24 mouse cellular contexts compared by ENCODE assay signal in the genomic region with DNA sequence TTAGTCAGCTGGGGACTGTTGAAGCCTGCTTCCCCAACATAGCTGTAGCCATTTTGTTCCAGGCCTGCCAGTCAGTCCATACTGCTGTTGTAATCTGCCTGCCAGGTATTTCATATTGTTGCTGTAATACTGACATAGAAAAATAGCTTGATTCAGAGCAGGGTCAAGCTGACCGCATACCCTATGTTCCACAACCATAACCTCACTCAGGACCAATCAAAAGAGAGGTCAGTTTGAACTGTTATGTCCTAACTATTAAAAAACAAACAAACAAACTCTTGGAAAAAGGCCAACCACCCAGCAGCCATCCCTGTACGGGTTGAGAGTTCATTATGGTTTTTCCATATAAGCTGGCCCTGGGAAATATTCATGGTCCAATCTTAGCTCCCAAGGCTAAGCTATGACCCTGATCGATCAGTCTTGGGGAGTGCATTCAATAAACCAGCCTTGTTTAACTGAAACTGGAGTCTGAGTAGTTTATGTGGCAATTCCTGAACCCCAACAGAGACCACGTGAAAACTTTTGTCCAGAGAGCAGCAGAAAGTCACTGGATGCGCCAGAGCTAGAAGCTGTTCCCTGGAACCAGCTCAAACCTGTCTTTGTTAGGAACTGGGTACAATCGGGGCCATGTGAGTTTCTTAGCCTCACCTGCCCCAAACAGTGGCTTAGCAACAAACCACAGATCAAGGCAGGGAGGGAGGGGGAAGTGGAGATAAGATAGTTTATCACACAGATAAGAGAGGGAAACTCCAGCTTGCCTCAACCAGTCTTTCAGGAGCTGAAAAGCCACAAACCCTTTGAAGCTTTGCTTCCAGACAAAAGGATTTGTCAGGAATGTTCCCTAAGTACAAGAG.
DNase-seq lines count a peak whose midpoint lies in the region; ATAC-seq and TF ChIP-seq lines count a peak whose summit lies in the region.
"Had no signal": no experiment of that assay in that cellular context is flagged by ENCODE, and none has a peak within 500 bp of the region (broad histone marks: within the 10 kb centered on the region; RNA-seq: fewer than 3 reads in every experiment).

No protein-coding gene starts in this region.

- 0 out of 2 replicates have a peak, but pooled peaks have one; percentile 24 for ATAC-seq in embryonic facial prominence, embryonic 15.5 days (ENCODE audit: insufficient number of reproducible peaks, low FRiP score, low TSS enrichment, low read depth)
- 0 out of 2 replicates have a peak, but pooled peaks have one; percentile 45 for ATAC-seq in megakaryocyte, adult 5-6 weeks (ENCODE audit: poor library complexity, severe bottlenecking)
- ATAC-seq: forebrain, postnatal 0 days had no signal

- no peaks in the 10 kb centered on the region for H3K9me3 ChIP-seq in embryonic facial prominence, embryonic 15.5 days (replicated peaks)
- H3K9me3 ChIP-seq: embryonic facial prominence, embryonic 12.5 days; G1E; neural tube, embryonic 13.5 days had no signal

- 76% methylated on average over 6 of the region's 6 CpGs for WGBS in spleen, adult 2 months
- 75% methylated on average over 6 of the region's 6 CpGs for WGBS in embryonic facial prominence, embryonic 15.5 days

- H3K9ac ChIP-seq in embryonic facial prominence, embryonic 15.5 days = no peak overlapping the region
- H3K9ac ChIP-seq: embryonic facial prominence, embryonic 12.5 days; forebrain, postnatal 0 days; heart, embryonic 12.5 days; hindbrain, embryonic 14.5 days; neural tube, embryonic 13.5 days had no signal

- H3K27me3 ChIP-seq in spleen, adult 2 months (ENCODE audit: control insufficient read depth, insufficient read depth, low read length) = no peaks in the 10 kb centered on the region
- H3K27me3 ChIP-seq in embryonic facial prominence, embryonic 15.5 days = no peaks in the 10 kb centered on the region
- H3K27me3 ChIP-seq: embryonic facial prominence, embryonic 12.5 days; heart, embryonic 12.5 days; neural tube, embryonic 13.5 days had no signal

- TF ChIP-seq POLR2A in spleen, adult 2 months (IDR thresholded peaks at IDR 0.05; ENCODE audit: low read depth, low read length) = no peak

- no peaks in the 10 kb centered on the region; the same call in 1 of the 2 replicates for H3K4me1 ChIP-seq in spleen, adult 2 months (ENCODE audit: control insufficient read depth, insufficient read depth, insufficient read length)
- H3K4me1 ChIP-seq in embryonic facial prominence, embryonic 15.5 days = no peaks in the 10 kb centered on the region
- H3K4me1 ChIP-seq: embryonic facial prominence, embryonic 12.5 days; forebrain, embryonic 10.5 days; heart, embryonic 12.5 days; neural tube, embryonic 13.5 days had no signal

- H3K36me3 ChIP-seq in spleen, adult 2 months (ENCODE audit: control insufficient read depth, insufficient read depth, low read length) = no peaks in the 10 kb centered on the region
- no peaks in the 10 kb centered on the region for H3K36me3 ChIP-seq in embryonic facial prominence, embryonic 15.5 days
- H3K36me3 ChIP-seq: embryonic facial prominence, embryonic 12.5 days; forebrain, embryonic 10.5 days; G1E; heart, embryonic 12.5 days; neural tube, embryonic 13.5 days had no signal

- peak overlapping the region; percentile 18; the same call in 1 of the 2 replicates for H3K27ac ChIP-seq in spleen, adult 2 months (ENCODE audit: insufficient read depth, low read length)
- H3K27ac ChIP-seq in embryonic facial prominence, embryonic 15.5 days (replicated peaks) = no peak overlapping the region
- H3K27ac ChIP-seq: embryonic facial prominence, embryonic 12.5 days; forebrain, embryonic 10.5 days; hindbrain, embryonic 14.5 days; layer of hippocampus, adult 2 months; neural tube, embryonic 13.5 days had no signal

- DNase-seq in spleen, adult 2 months (ENCODE audit: low read depth in 1 of 2, low spot score in 2 of 2) = no peak
- DNase-seq in spleen, adult 18-20 months = no peak
- no peak for DNase-seq in heart, adult 9 months (ENCODE audit: low spot score in 2 of 2)
- DNase-seq in cerebellum, postnatal 14 days = no peak
- no peak for DNase-seq in gastrocnemius, postnatal 10 days
- no peak for DNase-seq in urinary bladder, postnatal 4 days (ENCODE audit: low spot score in 2 of 2)
- DNase-seq: cerebellum, adult 9-10 months; forebrain, postnatal 0 days; heart, postnatal 14 days; kidney, adult 2 months; kidney, postnatal 14 days; lung, adult 18-20 months; lung, postnatal 36 days; right cerebral cortex, adult 18-20 months; thymus, adult 2 months had no signal

- no peak for TF ChIP-seq CTCF in spleen, adult 2 months (IDR thresholded peaks at IDR 0.05; ENCODE audit: extremely low read depth, insufficient read depth, insufficient read length, insufficient replicate concordance)

- no peak overlapping the region for H3K4me2 ChIP-seq in embryonic facial prominence, embryonic 15.5 days (replicated peaks)
- H3K4me2 ChIP-seq: embryonic facial prominence, embryonic 12.5 days; heart, embryonic 12.5 days; hindbrain, embryonic 14.5 days; neural tube, embryonic 13.5 days had no signal

- no peak overlapping the region for H3K4me3 ChIP-seq in spleen, adult 2 months (ENCODE audit: extremely low read depth, insufficient read depth, insufficient read length)
- no peak overlapping the region for H3K4me3 ChIP-seq in embryonic facial prominence, embryonic 15.5 days (replicated peaks)
- H3K4me3 ChIP-seq: embryonic facial prominence, embryonic 12.5 days; forebrain, embryonic 10.5 days; heart, embryonic 12.5 days; layer of hippocampus, adult 2 months; neural tube, embryonic 13.5 days had no signal
